Mouse (Mus musculus) cerebellum, postnatal 25 days (tissue): ENCODE data around the gene Wwox.
"Not testable (repeated sequence)": the region's sequence is repeated elsewhere in the genome, so short reads cannot be mapped to it uniquely, and the experiment has no call there.

Source experiments
- DNase-seq, 2 experiments: peaks; one replicate each; pipeline ENCODE4 v3.0.0; 2021; ENCODE audit warnings: mixed read lengths in 2 of 2

Wwox gene

DNA sequence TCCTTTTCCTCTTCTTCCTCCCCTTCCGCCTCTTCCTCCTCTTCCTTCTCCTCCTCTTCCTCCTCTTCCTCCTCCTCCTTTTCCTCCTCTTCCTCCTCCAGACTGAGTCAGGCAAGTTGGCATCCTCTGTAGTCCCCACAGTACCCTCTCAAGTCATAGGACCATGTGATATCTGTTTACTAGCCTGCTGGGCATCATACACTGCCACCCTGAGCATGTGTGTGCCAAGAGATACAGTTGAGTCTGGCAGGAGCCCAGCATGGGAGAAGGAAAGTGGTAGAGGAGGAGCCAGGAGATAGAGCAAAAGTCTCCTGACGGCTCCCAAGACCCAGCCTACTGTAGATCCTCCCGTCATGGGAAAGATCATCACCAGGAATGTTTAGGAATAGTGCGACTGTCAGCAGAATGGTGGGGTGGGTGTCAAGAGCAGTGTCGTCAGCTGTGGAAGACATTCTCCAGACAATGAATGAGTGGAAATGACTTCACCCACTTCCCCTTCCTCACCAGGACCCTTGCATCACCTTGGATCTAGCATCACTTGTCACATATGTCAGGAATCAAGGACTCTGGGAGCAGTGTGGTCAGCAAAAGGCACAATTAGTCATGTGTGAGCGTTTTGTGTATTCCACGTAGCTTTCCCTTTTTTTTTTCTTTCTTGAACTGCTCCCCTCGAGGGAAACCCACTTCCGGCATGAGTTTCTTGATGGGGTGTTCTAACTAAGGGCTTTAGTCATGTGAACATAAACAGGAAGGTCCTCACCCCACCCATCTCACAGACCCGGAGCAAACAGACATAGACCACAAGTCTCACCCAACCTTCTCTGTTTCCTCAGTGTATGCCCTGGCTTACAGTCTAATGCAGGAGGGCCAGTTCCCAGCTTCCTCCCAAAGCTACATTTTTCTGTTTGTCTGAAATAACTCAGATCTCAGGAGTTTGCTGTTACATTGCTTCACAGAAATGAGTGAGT, 375.6 kb downstream of the Wwox start:
- DNase-seq: no peak

DNA sequence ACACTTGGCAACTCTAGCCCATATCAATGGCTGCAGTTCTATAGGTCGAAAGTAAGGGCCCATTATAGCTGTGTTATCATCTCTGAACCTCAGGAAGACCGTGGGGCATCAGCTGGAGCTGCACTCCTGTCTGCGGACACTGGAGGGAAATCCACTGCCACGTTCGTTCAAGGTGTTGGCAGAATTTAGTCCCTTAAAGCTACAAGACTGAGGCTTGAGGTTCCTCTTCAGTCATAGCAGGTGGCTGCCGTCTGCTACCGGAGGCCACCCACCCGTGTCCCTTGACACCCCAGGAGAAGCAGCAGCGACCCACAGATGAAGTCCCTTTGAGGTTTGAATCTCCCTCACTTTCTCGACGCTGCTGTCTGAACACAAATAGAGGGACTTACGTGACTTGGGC, 376.9 kb downstream of the Wwox start:
- DNase-seq: no peak

DNA sequence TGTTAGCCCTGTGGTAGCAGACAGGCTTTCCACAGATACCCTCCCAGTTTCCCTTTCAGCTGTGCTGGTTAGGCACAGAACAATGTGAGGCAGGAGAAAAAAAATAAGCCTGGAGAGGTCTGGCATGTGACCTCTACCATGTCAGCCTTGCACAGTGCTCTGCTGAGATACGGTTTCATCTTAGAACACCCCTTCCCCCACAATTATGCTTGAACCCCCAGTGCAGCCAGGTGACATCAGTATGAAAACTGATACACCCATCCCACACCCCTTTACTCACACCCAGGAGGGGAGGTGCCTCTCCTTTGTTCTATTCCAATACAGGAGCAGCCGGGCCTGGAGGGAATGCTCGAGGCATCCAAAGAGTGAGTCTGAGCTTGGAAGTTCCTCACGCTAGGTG, 377.5 kb downstream of the Wwox start:
- DNase-seq: no peak

DNA sequence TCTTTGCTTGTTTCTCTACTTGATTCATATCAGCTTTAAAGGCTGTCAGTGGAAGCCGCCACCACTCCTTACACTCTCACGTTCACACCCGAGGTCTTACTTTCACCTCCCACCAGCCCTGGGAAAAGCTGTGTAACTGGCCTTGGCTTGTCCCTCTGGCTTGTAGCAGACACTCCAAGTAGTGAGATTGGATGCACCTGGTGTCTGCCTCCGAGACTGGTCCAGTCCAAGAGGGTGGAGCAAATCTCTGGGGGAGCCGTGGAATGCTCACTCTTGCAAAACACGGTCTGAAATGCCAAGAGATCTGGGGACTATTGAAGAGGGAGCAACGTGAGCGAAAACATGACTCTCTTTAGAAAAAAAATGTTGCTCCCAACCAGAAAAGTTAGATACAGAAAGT, 382.1 kb downstream of the Wwox start:
- DNase-seq: peak in 1 of 2 experiments; percentile 17

DNA sequence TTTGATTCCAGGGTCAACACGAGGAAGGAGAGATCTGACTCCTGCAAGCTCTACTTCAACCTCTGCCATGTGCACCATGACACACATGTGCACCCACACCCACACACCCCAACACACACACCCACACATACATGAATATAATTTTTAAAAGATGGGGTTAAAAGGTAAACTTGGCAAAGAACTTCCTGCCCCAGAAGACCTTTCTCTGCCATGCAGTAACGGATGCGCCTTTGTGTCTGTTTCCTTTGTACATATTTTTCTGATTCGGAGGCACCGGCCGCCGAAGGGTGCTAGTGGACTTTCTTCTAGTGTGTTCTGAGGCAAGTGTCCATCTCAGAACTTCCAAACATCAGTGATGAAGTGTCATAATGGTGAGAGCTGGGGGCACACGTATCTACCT, 386.0 kb downstream of the Wwox start:
- no peak for DNase-seq

DNA sequence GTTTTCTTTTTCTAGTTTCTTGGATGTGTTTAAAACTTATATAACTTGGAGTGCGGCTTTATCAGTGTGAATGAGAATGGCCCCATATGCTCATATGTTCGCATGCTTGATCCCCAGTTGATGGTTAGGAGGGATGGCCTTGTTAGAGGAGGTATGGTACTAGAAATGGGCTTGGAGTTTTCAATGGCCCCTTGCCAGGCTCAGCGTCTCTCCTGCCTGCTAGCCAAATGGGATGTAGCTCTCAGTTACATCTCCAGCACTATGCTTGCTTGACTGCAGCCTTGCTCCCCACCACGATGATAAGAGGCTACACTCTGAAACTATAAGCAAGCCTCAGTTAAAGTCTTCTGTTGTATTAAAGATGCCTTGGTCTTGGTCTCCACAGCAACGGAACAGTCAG, 387.5 kb downstream of the Wwox start:
- DNase-seq: peak; percentile 27 to 56

DNA sequence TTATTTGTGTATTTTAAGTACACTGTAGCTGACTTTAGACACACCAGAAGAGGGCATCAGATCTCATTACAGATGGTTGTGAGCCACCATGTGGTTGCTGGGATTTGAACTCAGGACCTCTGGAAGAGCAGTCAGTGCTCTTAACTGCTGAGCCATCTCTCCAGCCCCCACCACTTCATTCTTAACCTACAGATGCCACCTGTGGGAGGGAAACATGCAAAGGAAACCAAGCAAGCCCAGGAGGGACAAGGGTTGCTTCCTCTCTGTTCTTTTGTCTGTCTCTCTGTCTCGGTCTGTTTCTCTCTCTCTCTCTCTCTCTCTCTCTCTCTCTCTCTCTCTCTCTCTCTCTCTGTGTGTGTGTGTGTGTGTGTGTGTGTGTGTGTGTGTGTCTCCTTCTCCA, 388.4 kb downstream of the Wwox start:
- DNase-seq: not testable (repeated sequence)

DNA sequence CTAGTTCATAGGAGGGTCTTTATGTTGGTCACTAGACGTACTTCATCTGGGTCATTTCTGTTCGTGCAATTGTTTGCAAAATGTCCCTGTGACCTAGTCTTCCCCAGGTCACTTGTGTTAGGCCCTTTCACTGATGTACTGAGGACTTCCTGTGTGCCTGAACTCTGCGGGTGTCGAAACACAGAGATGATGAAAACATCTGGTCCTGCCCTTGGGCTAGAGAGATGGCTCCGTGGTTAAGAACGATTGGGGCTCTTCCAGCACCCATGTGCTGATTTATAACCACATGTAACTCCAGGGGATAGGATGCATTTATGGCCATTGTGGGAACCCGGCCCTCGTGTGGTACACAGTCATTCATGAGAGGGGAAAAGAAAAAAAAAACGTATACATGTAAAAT, 392.1 kb downstream of the Wwox start:
- no peak for DNase-seq

DNA sequence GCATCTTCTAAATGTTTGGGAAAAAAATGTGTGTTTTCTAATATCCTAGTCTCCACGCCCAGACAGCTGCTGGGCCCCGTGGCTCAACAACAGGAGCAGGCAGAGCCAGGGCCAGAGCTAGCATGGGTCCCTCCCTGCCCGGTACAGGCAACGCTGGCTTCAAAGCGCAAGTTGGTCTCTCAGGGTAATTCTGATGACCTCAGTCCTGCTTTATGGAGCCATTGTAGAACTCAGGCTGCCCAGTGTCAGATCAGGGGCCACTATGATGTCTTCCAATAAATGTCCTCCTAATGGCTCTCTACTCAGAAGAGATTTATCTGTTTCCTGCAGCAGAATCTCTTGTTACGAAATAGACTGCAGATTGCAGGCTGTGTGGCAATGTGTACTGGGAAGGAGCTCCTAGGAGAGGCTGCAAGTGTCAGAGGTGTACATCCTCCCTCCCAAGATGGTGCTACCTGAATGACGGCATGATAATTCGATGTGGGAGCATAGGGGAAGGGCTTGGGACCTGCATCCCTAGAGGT, 392.9 kb downstream of the Wwox start:
- no peak for DNase-seq

DNA sequence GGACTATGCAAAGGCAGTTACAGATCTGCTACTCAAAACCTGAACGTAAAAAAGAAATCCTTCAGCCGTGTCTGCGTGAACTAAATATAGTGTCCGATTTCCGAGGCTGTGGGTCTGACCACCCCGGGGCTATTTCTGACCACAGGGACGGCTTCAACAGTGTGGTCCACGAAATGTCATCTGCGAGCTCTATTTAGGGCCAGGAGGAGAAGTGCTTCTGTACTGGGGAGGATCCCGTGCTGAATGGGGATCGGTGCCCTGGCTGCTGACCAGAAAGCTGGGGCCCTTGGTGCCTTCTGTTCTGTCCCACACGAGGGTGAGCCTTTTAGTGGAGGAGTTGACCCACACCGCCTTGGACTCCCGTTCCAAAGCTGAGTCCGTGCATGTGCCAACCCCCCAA, 395.3 kb downstream of the Wwox start:
- DNase-seq: peak in 1 of 2 experiments; percentile 23

DNA sequence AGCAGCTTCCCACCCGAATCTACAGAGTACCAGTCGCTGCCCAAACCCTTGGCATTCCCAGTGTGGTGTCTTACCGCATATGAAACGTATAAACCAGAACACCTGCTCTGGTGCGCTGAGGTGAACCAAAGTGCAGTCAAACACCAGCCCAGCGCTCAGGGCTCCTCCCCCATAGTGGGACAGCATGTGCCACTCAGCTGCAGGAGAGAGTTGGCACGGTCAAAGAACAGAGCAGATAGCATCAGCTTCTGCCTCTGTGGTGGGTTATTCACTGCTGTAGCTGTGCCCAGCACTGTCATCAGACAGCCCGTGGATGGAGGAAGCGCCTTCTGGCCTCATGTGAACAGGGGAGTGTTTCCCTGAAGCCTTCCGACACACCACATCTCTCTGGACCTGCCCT, 400.5 kb downstream of the Wwox start:
- DNase-seq: no peak

DNA sequence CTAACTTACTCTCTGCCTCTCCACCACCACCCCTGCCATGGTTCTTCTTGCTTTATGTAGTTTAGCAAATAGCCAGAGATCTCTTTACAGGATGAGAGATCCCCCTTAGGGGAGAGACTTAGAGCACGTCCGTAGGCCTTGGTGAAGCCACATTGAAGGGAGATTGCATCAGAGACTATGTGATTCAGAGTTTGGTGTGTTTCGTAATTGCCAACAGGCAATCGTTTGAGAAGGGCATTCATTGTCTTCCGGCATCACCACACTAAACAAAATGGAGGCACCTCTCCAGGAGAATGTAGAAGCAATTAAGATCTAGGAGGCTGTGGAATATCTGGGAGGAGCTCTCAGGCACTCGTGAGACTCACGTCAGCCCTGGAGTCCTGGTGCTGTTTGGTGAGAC, 408.2 kb downstream of the Wwox start:
- DNase-seq: no peak

DNA sequence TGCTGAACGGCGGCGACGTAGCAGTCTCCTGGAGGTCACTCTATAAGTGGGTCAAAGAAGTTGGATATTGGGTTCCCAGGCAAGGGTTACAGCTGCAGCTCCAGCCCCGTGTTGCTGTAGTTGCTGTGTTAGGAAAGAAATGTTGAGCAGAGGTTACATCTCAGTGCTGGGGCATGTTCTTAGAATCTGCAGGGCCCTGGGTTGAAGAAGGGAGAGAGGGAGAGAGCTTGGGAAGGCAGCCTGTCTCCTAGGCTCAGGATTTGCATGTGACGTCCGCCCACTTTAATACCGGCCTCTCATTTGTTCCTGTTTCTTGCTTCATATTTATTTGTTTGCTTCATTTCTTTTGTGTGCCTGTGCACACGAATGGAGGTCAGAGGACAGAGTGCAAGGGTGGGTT, 410.0 kb downstream of the Wwox start:
- DNase-seq: no peak

DNA sequence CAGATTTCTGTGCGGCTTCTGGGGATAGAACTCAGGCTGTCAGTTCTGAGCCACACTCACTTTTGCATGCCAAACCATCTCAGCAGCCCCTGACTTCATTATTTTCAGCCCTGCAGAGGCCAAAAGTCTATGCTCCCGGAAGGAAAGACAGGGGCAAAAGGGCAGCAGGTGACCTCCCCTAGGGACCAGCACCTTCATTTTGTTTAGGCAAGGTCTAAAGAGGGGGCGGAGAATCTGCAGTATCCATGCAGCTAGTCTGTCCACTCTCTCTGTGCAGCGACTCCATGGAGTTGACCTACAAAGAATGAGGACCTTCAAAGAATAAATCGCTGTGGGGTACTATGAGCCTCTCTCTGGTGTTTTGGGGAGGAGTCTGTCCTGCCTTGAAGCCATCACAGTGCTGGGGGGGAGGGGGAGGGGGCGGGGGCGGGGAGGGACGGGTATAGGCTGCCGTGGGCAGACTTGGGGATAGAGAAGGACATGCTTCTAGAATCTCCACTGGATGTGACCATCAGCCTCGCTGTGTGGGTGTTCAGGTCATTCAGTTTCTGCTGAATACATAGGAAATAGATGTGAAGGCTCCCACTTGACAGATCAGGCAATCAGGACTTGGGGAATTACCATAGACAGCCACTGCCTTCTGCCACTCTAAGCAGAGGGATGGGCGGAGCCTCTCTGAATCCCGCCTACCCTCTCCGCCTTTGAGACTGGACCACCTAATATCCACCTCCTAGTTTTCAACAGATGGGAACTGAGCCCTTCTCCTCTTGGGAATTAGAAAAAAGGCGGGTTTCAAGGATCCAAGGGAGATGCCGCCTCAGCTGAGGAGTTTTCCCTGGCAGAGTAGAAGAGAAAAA, 410.8 kb downstream of the Wwox start:
- no peak for DNase-seq

DNA sequence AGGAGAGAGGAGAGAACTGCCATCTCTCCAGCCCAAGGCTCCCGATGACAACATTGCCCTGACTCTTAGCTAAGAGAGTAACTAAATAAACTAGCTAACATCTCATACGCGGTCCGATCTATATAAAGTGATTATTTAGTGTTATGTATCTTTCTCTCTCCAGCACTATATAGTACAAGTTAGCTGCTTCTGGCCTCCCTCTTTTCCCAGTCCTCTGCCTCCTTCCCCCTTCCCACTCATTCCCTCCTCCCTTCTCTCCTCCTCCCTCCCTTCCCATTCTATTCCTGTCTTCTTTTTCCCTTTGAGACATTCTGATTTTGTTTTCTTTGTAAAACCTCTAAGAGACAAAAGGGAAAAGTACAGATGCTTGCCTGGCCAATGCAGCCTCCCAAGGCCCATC, 414.3 kb downstream of the Wwox start:
- DNase-seq: no peak

DNA sequence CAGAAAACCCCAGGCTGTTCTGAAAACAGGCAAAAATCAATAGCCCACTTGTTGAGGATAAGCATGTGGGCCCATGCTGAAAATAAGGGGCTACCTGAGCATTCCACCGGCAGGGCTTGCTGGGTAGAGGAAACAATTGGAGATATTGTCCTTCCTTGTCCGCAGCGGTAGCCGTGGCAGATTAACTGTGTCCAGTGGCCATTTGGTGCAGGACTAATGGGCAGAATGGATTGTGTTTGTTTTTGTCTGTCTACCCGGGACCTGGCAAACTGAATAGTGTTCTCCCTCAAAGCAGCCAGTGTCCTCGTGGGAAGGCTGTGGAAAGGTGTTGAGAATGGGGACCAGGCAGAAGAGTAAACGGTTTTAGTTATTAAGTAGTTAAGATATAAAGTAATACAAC, 416.4 kb downstream of the Wwox start:
- DNase-seq: no peak

DNA sequence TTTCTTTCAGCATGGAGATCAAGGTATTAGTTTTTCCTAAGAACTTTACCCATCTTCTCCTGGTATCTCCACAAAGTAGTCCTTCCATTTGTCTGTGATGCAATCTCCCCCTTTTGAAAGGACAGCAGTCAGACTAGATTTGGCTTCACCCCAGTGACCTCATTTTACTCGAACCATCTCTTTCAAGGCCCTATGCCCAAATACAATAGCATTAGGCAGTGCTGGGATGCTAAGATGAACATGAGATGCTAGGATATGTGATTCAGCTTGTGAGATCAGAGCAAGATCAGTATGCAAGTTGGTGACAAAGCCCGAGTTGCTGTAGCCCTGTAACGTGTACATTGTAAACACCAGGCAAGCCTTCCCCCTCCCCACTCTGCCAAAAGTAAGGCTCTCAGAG, 426.5 kb downstream of the Wwox start:
- no peak for DNase-seq

DNA sequence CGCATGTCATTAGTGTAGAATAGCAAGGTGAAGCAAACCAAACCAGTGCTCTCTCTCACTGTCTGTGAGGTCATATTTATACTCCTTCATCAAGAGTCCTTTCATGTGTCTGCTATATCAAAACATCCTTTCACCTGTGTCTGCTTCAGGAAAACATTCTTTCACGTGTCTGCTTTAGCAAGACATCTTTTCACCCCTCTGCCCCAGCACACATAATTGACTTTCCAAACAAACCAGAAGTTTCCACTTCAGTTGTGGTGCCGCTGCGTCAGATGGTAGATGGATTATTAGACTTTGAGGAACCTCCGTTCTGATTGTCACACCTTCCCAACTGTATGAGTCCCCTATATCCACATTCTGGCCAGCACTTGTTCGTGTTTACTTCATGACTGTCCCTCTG, 429.9 kb downstream of the Wwox start:
- DNase-seq: no peak

DNA sequence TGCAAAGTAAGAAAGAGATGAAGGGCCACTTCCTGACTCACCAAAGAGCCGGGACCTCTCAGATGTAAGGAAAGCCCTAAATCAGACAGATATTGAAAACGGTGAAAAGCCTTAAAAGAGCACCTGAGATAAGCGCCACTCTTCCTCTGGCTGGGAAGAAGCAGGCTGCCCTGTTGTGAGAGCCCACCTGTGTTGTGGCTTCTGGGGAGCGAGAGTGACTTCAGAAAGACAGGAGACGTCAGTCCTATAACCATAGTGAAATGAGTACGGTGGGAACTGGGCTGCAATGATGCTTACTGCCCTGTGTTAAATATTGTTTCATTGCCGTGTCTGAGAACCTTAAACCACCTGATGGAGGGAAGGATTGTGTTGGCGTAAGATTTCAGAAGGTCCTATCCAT, 431.0 kb downstream of the Wwox start:
- DNase-seq: no peak

DNA sequence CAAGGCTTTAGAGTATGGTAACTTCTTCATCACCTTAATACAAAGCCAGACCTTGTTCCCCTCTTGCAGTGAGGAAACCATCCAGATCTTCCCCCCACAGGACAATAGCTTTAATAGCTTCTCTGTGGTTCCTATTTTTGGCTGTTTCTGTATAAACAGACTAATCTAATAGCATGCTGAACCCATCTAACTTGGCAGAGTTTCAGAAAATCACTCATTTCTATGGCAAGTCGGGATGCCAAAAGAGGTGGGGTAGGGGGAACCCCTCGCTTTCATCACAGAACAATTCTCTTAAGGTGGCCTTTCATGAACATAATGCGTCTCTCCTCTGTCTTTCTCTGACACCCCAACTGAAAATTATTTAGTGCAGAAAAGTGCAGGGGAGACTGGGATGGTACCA, 433.0 kb downstream of the Wwox start:
- no peak for DNase-seq

DNA sequence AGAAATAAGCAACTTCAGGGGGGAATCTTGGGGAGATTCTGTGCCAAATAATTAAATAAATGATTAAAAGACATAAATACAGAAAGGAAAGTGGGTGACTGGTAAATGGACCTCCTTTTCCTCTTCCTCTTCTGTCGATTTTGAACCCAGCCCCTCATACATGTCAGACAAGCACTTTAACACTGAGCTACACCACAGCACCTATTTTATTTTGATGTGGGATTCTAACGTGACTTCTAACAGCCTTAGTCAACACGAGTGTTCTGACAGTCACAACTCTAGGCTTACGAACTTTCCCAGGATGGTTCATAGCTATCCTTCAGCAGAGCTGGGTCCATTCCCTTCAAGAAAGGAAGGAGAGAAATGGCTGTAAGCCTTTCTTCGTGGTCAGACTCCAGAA, 435.7 kb downstream of the Wwox start:
- DNase-seq: no peak

DNA sequence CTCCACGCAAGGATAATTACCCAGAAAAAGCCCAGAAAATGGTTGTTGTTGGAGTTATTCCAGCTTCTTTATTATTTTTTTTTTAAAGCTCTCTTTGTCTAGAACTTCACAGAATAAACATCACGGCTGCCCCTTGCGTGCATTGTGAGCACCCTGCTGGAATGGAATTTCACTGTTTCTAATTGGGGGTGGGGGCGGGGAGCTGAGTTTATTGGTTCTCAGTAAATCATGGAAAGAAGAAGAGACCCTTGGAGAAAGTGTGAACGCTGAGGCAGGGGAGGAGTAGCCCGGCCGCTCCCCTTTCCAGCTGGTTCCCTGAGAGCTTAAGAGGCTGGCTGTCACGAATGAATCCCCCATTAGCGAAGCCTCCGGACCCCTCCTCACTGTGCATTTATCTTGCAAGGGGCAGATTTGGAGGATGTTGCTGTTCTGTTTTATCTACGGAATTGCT, 436.7 kb downstream of the Wwox start:
- no peak for DNase-seq

DNA sequence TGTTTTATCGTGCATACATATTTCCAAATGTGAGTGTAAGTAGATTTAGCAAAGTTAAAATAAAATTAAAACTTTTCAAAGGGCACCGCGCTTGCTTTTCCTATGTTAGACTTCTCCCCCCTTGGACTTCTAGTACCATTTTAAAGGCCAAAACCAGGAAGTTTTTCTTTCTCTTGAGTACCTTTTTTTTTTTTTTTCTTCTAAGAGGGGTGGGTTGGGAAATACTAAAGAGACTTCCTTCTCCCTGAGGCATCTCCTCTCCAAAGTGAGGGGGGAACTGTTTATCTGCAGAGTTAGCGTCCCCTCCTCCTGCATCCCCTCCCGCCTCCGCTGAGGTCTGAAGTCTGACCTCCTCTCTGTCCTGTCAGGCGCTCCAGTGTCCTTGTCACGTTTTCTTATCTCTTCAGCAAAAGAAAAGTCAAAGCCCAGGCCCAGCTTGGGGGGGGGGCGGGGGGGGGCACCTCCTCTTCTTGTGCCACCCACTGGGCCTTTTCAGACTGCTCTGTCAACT, 437.3 kb downstream of the Wwox start:
- DNase-seq: no peak
